Mouse (Mus musculus) CD8-positive naive resting alpha-beta T cell, adult 2 months (primary cell): ENCODE measurements around the gene Tmem170b.
"Not testable (repeated sequence)": the region's sequence is repeated elsewhere in the genome, so short reads cannot be mapped to it uniquely, and the experiment has no call there.

Source experiments
- DNase-seq, 2 experiments: peaks; one replicate each; pipeline ENCODE4 v3.0.0; 2022; ENCODE audit warnings: low read depth in 2 of 2, low spot score in 2 of 2

Tmem170b gene

DNA sequence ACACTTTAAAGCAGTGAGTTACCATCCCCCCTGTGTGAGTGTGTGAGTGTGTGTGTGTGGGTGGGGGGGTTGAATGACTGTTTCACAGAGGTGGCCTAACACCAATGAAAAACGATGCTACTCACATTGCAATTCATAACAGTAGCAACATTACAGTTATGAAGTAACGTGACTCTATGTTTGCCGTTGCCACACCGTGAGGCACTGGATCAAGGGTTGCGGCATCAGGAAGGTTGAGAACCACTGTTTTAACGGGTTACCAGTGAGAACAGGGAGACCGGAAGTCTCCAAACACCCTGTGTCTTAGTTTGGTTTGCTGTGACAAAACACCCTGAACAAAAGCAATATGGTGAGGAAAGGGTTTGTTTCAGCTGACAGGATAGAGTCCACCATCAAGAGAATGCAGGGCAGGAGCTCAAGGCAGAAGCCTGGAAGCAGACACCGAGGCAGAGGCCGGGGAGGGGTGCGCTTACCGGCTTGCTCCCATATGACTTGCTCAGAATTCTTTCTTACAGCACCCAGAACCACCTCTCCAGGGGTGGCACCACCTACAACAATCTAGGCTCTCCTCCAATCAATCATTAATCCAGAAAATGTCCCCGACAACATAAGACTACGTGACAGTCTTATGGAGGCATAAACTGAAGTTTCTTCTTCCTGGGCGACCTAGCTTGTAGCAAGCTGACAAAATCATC, 57.9 kb downstream of the Tmem170b start:
- DNase-seq: no peak

- no peak for DNase-seq
Observed at GRCm38 (mm10) chr13:41669951-41670350, 64.2 kb downstream of the Tmem170b start.

DNA sequence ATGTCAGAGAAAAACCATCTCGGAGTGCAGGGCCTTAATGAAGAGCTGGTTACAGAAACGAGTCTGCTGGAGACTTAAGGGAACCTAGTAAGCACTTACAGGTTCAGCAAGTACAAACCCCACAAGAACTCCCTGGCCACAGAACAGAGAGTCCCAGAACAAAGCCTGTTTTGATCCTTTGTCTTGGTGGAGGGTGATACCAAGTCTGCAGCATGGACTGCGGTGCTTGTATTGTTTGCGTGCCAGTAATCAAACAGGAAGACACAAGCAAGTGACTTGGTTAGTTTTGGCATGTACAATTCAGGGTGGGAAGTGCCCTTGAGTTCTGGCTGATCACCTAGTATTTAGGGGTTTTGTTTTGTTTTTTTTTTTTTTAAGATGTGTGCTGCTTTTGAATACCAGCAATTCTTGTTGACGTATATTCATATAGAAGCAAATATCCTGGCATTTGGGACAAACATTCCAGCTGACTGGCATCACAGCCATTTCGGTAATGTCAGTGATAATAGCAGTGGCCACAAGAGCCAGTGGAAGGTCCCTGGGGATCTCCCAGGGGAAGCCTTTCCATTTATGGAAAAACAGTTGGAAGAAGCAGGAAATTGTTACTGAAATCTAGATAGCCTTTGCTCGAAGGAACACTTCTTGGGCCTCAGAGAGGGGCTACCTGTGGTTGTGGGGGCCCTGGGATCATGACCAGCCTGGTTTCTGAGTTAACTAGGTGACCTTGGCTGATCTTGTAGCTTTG, 64.9 kb downstream of the Tmem170b start:
- no peak for DNase-seq

- no peak for DNase-seq
Observed at GRCm38 (mm10) chr13:41671136-41671705, 65.5 kb downstream of the Tmem170b start.

- not testable (repeated sequence) for DNase-seq
Observed at GRCm38 (mm10) chr13:41672904-41673303, 67.2 kb downstream of the Tmem170b start.

- no peak for DNase-seq
Observed at GRCm38 (mm10) chr13:41673541-41673940, 67.8 kb downstream of the Tmem170b start.

DNA sequence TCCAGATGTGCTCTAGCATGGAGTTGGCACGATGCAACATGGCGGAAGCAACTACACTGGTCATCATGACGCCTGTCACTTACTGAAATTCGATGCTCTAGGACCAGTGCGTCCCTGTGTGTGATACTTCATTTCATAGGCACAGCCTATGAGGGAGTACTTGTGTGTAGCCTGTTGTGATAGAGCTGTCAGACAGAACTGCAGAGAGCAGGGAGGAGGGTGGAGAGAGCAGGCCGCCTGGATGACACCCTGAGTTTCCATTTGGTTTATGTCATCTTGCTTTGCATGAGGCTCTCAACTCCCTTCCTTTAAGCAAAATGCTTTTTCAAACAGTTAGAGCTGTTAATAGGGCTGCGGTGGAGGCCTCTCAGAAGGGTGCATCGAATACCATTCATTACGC, 68.9 kb downstream of the Tmem170b start:
- DNase-seq: not testable (repeated sequence)

DNA sequence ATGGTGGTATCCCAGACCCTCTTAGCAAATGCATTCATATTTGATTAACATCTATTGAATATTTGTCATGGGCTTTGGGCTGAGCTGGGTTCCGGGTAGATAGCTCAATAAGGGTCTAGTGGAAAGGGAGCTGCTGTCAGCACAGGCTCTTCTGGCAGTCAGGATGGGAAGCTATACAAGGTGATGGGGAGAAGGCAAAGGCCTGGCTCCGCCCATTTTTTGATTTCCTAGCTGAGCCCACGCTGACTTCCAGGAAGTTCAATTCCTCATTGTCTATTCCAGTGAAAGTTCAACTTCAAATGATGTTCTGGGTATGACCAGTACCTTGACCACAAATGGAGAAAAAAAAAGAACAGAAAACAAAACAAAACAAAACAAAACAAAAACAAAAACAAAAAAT, 69.8 kb downstream of the Tmem170b start:
- DNase-seq: no peak

GRCm38 (mm10) chr13:41675966-41676835, 70.5 kb downstream of the Tmem170b start:
- no peak for DNase-seq

DNA sequence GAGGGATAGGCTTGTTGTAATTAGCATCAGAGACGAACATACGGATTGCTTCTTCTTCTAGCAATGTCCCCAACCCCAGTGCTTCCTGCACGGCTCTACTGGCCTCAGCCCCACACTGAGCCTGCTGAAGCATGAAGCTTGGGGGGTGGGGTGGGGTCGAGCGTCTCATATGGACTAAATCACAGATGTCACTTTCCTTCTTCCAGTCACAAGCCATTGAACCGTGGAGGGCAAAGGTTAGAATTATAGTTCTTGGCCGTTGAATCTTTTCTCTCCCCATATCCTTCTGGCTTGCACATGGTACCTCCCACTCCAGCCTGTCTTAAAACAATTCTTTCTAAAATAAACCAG, 71.1 kb downstream of the Tmem170b start:
- no peak for DNase-seq

GRCm38 (mm10) chr13:41680854-41681549, 75.3 kb downstream of the Tmem170b start:
- no peak for DNase-seq

DNA sequence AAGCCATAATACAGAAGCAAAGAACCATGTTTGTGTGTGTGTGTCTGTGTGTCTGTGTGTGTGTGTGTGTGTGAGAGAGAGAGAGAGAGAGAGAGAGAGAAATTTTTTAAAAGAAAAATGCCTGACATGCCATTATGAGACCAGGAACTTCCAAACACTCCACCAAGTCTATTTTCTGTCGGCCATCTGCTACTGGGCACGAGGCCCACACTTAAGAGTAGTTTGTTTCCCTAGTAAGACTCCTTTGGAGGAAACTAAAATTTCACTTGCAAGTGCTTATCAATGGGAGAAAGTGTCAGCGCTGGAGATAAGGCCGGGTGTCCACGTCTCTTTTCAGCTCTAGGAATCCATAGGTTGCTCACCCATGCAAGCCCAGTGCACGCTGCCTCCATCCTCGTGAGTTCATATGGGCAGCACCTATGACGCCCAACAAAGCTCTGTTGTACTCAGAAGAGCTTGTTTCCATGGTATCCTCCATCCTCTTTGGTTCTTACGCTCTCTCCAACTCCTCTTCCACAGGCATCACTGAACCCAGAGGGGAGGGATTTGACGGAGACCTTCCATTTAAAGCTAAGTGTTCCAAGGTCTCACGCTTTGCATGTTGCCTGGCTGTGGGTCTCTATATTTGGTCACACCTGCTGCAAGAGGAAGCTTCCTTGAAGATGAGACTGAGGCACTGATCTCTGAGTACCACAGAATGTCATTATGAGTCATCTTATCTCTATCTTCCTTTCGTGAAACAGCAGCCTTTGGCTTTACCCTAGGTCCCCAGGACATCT, 76.8 kb downstream of the Tmem170b start:
- DNase-seq: no peak

DNA sequence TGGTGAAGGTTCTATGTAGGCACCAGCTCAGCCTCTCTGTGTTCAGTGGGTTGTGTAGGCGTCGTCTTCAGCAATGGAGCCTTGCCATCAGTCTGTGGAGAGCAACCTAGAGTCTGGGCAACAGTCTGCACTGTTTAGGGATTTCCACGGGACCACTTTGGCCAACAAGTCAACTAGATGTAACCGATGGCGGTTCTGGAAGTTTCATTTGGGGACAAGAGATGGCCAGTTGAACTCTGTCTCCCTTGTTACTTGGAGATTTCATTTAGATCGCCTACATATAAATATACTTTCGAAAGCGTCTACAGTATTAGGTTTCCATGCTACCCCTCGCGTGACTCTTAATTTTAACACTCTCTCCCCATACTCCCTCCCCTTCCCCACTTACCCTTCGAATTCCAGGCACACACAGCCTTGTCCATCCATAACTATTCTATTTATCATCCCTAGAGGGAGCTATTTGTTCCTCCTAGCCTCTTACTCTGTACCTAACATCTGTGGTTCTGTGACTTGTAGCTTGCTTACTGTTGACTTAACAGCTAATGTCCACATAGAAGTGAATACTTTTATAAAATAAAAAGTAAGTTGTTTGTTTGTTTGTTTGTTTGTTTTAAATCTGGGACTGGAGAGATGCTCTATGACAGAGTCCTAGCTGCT, 77.8 kb downstream of the Tmem170b start:
- DNase-seq: no peak

- no peak for DNase-seq
Observed at GRCm38 (mm10) chr13:41685499-41685898, 79.8 kb downstream of the Tmem170b start.

- DNase-seq: no peak
Observed at GRCm38 (mm10) chr13:41689055-41689454, 83.3 kb downstream of the Tmem170b start.

- DNase-seq: no peak
Observed at GRCm38 (mm10) chr13:41689598-41690045, 83.9 kb downstream of the Tmem170b start.
